22 mouse cellular contexts compared by ENCODE assay signal in genomic region chr17:58370089-58370488, GRCm38 (mm10).
DNase-seq lines count a peak whose midpoint lies in the region; ATAC-seq and TF ChIP-seq lines count a peak whose summit lies in the region.
"Had no signal": no experiment of that assay in that cellular context is flagged by ENCODE, and none has a peak within 500 bp of the region (broad histone marks: within the 10 kb centered on the region; RNA-seq: fewer than 3 reads in every experiment).

No protein-coding gene starts in this region.

- H3K9me3 ChIP-seq in embryonic facial prominence, embryonic 14.5 days (ENCODE audit: control insufficient read depth, low read length): no peaks in the 10 kb centered on the region
- H3K9me3 ChIP-seq in embryonic facial prominence, embryonic 10.5 days: no peaks in the 10 kb centered on the region
- H3K9me3 ChIP-seq in lung, embryonic 14.5 days (ENCODE audit: low read depth, low read length): no peaks in the 10 kb centered on the region
- H3K9me3 ChIP-seq: embryonic facial prominence, embryonic 13.5 days; forebrain, embryonic 13.5 days; forebrain, embryonic 15.5 days; G1E had no signal

- no peak overlapping the region for H3K4me2 ChIP-seq in embryonic facial prominence, embryonic 14.5 days (ENCODE audit: low read depth, low read length)
- H3K4me2 ChIP-seq in lung, embryonic 14.5 days: no peak overlapping the region
- H3K4me2 ChIP-seq: embryonic facial prominence, embryonic 13.5 days; forebrain, embryonic 13.5 days; forebrain, embryonic 15.5 days had no signal

- H3K4me1 ChIP-seq in embryonic facial prominence, embryonic 14.5 days (ENCODE audit: control insufficient read depth, insufficient read depth, low read length): no peaks in the 10 kb centered on the region
- H3K4me1 ChIP-seq in embryonic facial prominence, embryonic 10.5 days: no peaks in the 10 kb centered on the region
- H3K4me1 ChIP-seq in lung, embryonic 14.5 days (ENCODE audit: insufficient read depth): no peaks in the 10 kb centered on the region
- H3K4me1 ChIP-seq in lung, adult 2 months (ENCODE audit: control insufficient read depth, insufficient read depth, low read length): no peaks in the 10 kb centered on the region
- H3K4me1 ChIP-seq: embryonic facial prominence, embryonic 13.5 days; forebrain, embryonic 13.5 days; forebrain, embryonic 15.5 days had no signal

- H3K27me3 ChIP-seq in embryonic facial prominence, embryonic 14.5 days (replicated peaks; ENCODE audit: control insufficient read depth, insufficient read depth, low read length): no peaks in the 10 kb centered on the region
- no peaks in the 10 kb centered on the region for H3K27me3 ChIP-seq in embryonic facial prominence, embryonic 10.5 days (replicated peaks; ENCODE audit: low read depth, poor library complexity, severe bottlenecking)
- no peaks in the 10 kb centered on the region for H3K27me3 ChIP-seq in lung, embryonic 14.5 days (ENCODE audit: insufficient read depth, low read length)
- H3K27me3 ChIP-seq: embryonic facial prominence, embryonic 13.5 days; forebrain, embryonic 13.5 days; forebrain, embryonic 15.5 days; Patski had no signal

- ATAC-seq in embryonic facial prominence, embryonic 14.5 days (ENCODE audit: low read depth): no peak
- no peak for ATAC-seq in lung, embryonic 14.5 days (ENCODE audit: insufficient read depth)
- ATAC-seq: activated CD4-positive, CD25-positive, alpha-beta regulatory T cell, adult 4 months; CD4-positive, CD25-positive, alpha-beta regulatory T cell, adult 4 months; forebrain, embryonic 13.5 days; forebrain, embryonic 15.5 days; forebrain, postnatal 0 days; Patski had no signal

- no peaks in the 10 kb centered on the region for H3K36me3 ChIP-seq in embryonic facial prominence, embryonic 14.5 days (ENCODE audit: control insufficient read depth, insufficient read depth, low read length)
- no peaks in the 10 kb centered on the region for H3K36me3 ChIP-seq in embryonic facial prominence, embryonic 10.5 days (replicated peaks)
- H3K36me3 ChIP-seq in lung, embryonic 14.5 days (ENCODE audit: insufficient read depth): no peaks in the 10 kb centered on the region
- H3K36me3 ChIP-seq: embryonic facial prominence, embryonic 13.5 days; forebrain, embryonic 15.5 days; G1E had no signal

- no peak for TF ChIP-seq POLR2A in lung, adult 2 months (IDR thresholded peaks at IDR 0.05; ENCODE audit: borderline replicate concordance, extremely low read depth, low read depth, low read length)

- peak; percentile 16 for DNase-seq in embryonic facial prominence, embryonic 14.5 days (ENCODE audit: low spot score)
- DNase-seq in embryonic facial prominence, embryonic 10.5 days (ENCODE audit: low spot score): no peak
- peak; percentile 1 for DNase-seq in lung, embryonic 14.5 days
- no peak for DNase-seq in lung, adult 2 months
- DNase-seq in gastrocnemius, postnatal 4 days (ENCODE audit: low spot score in 2 of 2): no peak
- DNase-seq: adrenal gland, adult 8-10 months; adrenal gland, postnatal 14 days; adrenal gland, postnatal 36 days; B cell, adult 2 months; cerebellum, adult 11-12 months; cerebellum, adult 2 months; cerebellum, adult 9-10 months; cerebellum, postnatal 10 days; cerebellum, postnatal 25 days; forebrain, postnatal 0 days had no signal

- no peak overlapping the region for H3K27ac ChIP-seq in embryonic facial prominence, embryonic 14.5 days (replicated peaks; ENCODE audit: low read depth, low read length)
- no peak overlapping the region for H3K27ac ChIP-seq in embryonic facial prominence, embryonic 10.5 days (replicated peaks)
- H3K27ac ChIP-seq in lung, embryonic 14.5 days (ENCODE audit: low read depth): no peak overlapping the region
- H3K27ac ChIP-seq: embryonic facial prominence, embryonic 13.5 days; forebrain, embryonic 13.5 days; forebrain, embryonic 15.5 days had no signal

- no peak overlapping the region for H3K9ac ChIP-seq in embryonic facial prominence, embryonic 14.5 days (ENCODE audit: low read depth, low read length)
- H3K9ac ChIP-seq in lung, embryonic 14.5 days: no peak overlapping the region
- H3K9ac ChIP-seq: embryonic facial prominence, embryonic 13.5 days; forebrain, embryonic 13.5 days; forebrain, embryonic 15.5 days; forebrain, postnatal 0 days had no signal

- TF ChIP-seq CTCF in lung, embryonic 14.5 days (IDR thresholded peaks at IDR 0.05; ENCODE audit: low read depth): no peak
- no peak for TF ChIP-seq CTCF in lung, adult 2 months (IDR thresholded peaks at IDR 0.05; ENCODE audit: insufficient read depth, low read length)

- no peak overlapping the region for H3K4me3 ChIP-seq in embryonic facial prominence, embryonic 14.5 days (ENCODE audit: low read depth, low read length)
- H3K4me3 ChIP-seq in embryonic facial prominence, embryonic 10.5 days: no peak overlapping the region
- H3K4me3 ChIP-seq in lung, embryonic 14.5 days (ENCODE audit: low read depth, low read length): no peak overlapping the region
- no peak overlapping the region for H3K4me3 ChIP-seq in lung, adult 2 months (replicated peaks; ENCODE audit: extremely low read depth, low read depth, low read length)
- H3K4me3 ChIP-seq: embryonic facial prominence, embryonic 13.5 days; forebrain, embryonic 13.5 days; forebrain, embryonic 15.5 days had no signal

Comparison
In these comparisons a context has a peak if more than half of its experiments do, and no peak if none do; other contexts are left out.
1. DNase-seq: peak in embryonic facial prominence, embryonic 14.5 days (single experiment) and lung, embryonic 14.5 days (single experiment); none in embryonic facial prominence, embryonic 10.5 days (single experiment), lung, adult 2 months (single experiment) and gastrocnemius, postnatal 4 days (0 of 2).